Mouse (Mus musculus) kidney, postnatal 36 days (tissue): ENCODE measurements at regions not wholly inside any gene's neighbourhood (a gene's known extent, or its start where the extent isn't known, plus 50 kb on each side); places are given as distances from the start of the nearest gene placed in this dataset.
A peak's percentile ranks its signal among the peaks of the same experiment; 100 is the strongest.

Source experiments
- DNase-seq, 2 experiments: peaks; one replicate each; pipeline ENCODE4 v3.0.0; 2021 to 2022; ENCODE audit warnings: mixed read lengths in 2 of 2

DNA sequence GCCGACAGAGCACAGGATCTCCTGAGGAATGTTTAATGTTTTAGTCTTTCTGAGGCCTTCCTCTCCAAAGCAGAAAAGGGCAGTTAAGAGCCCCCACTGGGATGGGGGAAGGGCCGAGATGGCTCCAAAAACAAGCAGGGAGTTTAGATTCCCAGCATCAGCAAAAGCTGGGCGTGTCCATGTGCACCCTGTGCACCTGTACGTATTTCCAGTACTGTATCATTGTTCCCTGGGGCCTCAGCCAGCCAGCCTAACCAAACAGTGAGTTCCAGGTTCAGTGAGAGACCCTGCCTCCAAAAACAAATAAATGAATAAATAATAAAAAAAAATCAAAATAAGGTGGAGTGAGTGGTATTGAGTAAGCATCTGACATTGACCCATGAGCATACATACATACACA lies 50.8 kb upstream of the Olfm1 start:
- DNase-seq, result no peak

DNA sequence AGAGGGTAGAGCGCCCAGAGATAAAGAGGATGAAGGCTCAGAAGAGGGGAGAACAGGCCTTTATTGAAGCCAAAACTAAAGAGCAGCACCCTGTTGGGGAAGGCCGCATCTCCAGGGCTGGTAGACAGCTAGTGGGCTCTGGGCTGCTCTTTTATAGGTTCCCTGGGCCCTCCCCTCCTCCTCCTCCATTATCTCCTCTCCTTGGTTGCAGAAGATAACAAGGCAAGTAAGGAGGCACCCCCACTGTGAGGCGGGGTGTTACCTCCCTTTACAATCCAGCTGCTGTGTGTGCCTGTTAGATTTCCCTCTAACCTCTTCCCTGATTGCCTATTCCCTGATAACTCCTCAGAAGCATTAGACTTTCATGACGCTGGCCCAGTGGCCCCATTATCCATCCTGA lies 51.2 kb upstream of the Olfm1 start:
- no peak for DNase-seq

DNA sequence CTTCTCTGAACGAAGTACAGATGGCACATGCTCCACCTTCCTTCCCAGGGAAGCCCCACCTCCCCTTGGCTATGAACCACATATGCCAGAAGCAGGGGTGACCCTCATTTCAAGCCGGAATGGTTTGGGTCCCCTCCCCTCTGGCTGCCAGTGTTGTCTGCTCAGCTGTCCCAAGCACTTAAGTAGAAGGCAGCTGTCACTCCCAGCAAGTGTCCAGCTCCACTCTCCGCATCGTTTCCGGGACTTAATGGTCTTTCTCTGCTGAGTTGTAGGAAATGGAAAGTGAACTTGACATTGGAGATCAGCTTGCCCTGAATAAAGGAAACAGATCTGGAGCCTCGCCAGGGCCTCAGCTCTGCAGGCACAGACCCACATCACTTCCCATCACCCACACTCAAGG lies 53.9 kb upstream of the Fcnb start:
- peak; percentile 42 to 72 for DNase-seq

DNA sequence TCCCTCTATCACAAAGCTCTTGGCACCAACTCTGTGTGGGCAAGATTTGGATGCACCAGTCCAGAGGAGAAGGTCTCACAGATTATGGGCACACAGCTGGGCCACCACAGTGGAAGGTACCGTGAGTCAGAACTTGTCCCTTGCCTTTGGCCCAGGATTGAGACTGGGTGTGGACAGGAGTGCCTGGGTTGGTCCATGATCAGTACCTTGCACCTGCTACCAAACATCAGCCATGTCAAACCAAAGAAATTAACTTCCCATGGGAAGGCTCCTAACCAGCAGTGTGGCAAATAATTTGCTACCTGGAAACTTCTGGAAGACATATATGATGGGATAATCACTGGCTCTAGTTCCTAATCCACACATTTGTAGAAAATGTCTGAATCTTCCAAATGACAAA lies 49.9 kb upstream of the Fcnb start:
- no peak for DNase-seq
